Mouse (Mus musculus) urinary bladder, postnatal 10 days (tissue): ENCODE results near the gene Cntrob.
A peak's percentile ranks its signal among the peaks of the same experiment; 100 is the strongest.

Source experiments
- DNase-seq: peaks from one replicate; pipeline ENCODE4 v3.0.0; 2022; ENCODE audit warnings: low spot score

The Cntrob gene

GRCm38 (mm10) chr11:69298231-69298630 lies 25.3 kb downstream of the Cntrob start:
- DNase-seq: no peak

DNA sequence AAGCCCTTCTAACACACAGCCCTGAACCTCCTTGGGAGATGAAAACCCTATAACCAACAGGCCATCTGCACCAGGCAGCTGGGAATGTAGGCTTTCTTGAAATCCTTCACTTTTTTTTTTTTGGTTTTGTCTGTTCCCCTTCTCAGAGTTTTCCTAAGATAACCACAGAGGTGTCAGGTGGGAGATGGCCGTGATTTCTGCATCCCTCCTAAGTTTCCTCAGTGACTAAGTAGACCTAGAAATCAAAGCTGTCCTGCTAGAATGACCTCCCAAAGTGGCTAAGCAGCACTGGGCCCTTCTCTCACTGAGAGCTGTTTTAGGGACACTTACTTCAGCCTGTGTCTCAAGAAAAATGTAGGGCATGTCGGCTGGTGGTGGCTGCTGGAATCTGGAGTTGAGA lies 25.8 kb downstream of the Cntrob start:
- no peak for DNase-seq

DNA sequence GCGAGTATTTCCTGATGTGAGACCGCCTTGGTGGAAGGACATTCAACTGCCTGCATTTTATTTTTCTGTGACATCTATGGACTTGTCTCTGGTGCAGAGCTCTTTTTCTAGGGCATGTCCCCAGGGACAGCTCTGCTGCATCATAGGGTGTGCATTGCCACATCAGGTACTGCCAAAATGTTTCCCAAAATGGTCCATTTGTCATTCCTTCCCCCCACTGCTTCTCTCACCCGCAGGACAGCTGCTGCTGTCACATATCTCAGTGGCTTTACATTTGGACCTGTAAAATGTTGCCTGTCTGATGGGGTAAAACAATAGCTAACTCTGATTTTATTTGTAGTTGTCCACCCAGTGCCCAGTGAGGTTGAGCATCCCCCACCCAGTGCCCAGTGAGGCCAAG lies 28.3 kb downstream of the Cntrob start:
- DNase-seq: no peak

GRCm38 (mm10) chr11:69291111-69291510 lies 32.5 kb downstream of the Cntrob start:
- DNase-seq: no peak

GRCm38 (mm10) chr11:69277267-69277666 lies 46.3 kb downstream of the Cntrob start:
- DNase-seq: no peak

DNA sequence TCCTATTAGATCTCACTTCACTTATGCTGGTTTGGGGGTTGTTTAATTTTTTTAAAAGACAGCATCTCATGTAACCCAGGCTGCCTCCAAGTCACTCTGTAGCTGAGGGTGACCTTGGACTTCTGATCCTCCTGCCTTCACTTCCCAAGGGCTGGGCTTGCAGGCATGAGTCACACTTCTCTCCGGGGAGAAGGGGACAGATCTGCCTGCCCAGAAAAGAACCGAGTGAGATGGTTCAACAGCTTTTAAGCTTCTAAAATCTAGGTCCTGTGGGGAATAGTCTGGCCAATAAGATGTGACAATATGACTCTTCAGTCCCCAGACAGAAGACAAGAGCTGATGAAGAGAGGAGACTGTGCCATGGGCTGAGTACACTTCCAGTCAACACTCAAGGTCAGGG lies 47.5 kb downstream of the Cntrob start:
- DNase-seq: no peak

DNA sequence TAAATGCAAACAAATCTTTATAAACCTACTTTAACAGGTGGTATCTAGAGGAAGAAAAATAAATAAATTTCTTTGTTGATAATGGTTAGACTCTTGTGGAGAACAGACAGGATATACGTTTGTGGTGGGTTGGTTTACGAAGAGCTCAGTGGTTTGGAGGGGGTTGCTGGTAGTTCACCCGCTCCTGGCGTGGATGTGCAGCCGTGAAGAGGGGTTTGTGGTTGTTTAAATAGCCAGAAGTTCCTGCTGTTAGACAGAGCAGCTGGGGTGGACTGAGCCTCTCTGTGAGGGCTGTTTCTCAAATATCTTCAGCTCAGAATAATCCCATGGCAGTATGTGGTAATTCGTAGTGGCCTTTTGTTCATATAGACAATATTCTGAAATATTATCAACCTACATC lies 47.9 kb downstream of the Cntrob start:
- no peak for DNase-seq

- DNase-seq: peak; percentile 52
Measured at GRCm38 (mm10) chr11:69272122-69272740, 51.3 kb downstream of the Cntrob start.

- DNase-seq: peak; percentile 31
Measured at GRCm38 (mm10) chr11:69269575-69269974, 54.0 kb downstream of the Cntrob start.

GRCm38 (mm10) chr11:69268100-69268499 lies 55.5 kb downstream of the Cntrob start:
- no peak for DNase-seq

DNA sequence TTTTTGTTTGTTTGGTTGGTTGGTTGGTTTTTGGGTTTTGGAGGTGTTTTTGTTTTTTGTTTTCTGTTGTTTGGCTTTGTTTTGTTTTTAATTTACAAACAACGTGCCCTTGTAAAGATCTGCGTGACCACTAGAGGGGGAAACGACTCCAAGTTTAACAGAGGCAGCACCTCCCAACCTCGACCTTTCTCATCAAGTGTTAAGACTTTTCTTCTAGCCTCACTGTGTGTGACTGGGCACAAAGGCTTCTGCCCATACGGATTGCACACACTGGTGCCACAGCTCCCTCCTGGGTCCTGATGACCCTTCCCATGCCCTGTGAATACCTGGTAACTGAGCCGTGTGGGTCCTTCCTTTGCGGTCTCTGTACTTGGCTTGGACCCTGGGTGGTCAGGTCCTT lies 56.2 kb downstream of the Cntrob start:
- DNase-seq: no peak

DNA sequence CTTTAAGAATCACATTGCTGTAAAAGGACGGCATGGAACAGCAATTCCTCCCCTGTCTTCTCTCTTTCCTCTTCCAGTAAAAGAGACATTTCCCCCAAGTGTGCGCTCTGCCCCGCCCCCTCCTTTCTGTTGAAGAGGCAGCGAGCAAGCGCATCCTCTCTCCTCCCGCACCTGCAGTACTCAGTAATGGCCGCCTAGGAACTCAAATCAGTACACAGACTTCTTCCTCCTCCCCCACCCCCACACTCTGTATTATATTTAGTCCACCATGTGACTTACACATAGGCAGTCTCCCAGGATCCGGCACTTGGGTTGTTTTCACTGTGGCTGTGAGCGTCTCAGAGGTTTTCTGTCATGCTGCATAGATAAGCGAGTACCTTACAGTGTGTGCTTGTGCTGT lies 57.3 kb downstream of the Cntrob start:
- no peak for DNase-seq

- DNase-seq: no peak
Measured at GRCm38 (mm10) chr11:69265410-69265809, 58.2 kb downstream of the Cntrob start.

DNA sequence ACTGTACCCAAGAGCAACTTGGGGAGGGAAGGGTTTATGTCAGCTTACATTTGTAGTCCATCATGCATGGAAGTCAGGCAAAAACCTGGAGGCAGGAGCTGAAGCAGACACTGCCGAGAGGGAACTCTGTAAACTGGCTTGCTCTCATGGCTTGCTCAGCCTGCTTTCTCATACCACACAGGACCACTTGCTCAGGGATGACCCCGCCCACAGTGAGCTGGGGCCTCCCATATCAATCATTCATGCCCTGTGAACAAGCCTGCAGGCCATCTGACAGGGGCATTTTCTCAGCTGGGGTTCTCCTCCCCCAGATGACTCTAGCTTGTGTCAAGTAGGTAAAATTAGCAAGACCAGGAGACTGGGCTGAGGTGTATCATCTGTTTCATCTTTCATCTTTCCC lies 59.3 kb downstream of the Cntrob start:
- DNase-seq: no peak

DNA sequence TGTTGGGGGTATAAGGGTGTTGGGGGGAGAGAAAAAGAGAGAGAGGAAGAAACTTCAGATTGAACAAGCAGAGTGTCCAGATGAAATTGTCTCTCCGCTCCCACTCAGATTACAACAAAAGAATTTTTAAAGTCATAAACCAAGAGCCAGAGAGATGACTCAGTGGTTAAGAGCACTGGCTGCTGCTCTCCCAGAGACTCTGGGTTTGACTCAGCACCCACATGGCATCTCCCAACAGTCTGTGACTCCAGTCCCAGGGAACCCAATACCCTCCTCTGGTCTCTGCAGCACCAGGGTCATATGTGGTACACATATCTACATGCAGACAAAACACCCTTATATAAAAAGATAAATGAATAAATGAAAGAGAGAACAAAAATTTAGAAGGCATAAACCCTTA lies 63.5 kb downstream of the Cntrob start:
- DNase-seq: no peak

DNA sequence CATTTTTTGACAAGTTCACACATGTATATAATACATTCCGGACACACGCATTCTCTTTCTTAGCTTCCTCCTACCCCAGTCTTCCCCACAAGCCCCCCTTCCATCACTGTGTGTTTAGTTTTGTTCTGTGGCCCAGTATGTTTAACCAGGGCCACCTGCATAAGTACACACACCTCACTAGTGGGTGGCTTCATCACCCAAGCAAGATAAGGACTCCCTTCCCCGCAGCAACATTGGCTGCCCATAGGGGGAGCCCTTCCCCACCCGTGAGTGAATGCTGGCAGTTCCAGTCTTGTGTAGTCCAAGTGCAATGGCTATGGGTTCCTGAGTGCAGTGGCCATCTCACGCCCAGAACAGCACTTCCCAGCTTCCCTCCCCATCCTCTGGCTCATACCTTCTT lies 65.3 kb downstream of the Cntrob start:
- DNase-seq: no peak

- DNase-seq: no peak
Measured at GRCm38 (mm10) chr11:69257807-69258206, 65.8 kb downstream of the Cntrob start.

GRCm38 (mm10) chr11:69257072-69257471 lies 66.5 kb downstream of the Cntrob start:
- DNase-seq: no peak

- no peak for DNase-seq
Measured at GRCm38 (mm10) chr11:69254808-69255207, 68.8 kb downstream of the Cntrob start.

- DNase-seq: no peak
Measured at GRCm38 (mm10) chr11:69253131-69253530, 70.4 kb downstream of the Cntrob start.

- DNase-seq: no peak
Measured at GRCm38 (mm10) chr11:69251953-69252352, 71.6 kb downstream of the Cntrob start.

DNA sequence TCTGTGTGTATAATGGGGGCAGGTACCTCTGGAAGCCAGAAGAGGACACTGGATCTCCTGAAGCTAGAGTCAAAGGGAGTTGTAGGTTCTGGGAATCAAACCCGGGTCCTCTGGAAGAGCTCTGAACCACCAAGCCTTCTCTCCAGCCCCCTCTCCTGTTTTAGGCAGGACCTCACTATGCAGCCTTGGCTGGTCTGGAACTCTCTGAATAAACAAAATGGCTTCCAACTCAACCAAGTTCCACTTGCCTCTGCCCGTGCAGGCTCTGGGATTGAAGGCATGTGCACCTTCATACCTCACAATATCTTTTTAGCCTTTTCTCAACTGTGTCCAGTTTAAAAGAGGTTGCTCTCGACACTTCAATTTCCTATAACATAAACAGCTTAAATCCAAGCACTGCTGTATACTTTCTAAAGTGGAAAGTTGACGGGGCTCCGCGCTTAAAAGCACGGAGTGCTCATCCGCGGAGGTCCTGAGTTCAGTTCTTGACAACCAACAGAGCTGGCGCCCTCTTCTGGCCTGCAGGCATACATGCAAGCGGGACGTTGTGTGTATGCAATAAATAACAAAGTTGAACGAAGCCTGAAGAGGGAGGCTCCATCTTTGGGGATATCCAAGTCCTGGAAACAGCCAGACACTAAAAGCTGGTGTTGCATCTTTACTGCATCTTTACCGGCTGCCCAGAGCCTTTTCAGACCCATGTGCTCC lies 72.3 kb downstream of the Cntrob start:
- no peak for DNase-seq

DNA sequence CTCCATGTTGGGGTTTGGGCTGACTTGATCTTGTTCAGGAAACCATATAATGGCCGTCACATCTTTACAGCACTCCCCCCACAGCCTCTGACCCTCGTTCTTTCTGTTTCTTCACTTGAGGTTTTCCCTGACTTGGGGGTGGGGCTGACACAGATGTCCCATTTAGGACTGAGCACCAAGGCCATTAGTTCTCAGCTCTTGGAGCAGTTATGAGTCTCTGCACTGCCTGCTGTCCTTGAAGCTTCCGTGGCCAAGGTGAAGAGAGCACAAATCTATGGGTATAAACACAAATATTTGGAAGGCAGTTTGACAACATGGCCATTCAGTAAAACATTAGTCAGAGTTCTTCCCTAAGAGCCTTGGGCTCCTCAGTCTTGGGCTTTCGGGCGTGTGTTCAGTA lies 73.5 kb downstream of the Cntrob start:
- DNase-seq: no peak
